Mouse (Mus musculus): Measurements from ENCODE around the gene Farsa.

Gene Farsa

GRCm38 (mm10) chr8:84912391-84912790 is 55.6 kb downstream of the Farsa start:
- no peak for DNase-seq

DNA sequence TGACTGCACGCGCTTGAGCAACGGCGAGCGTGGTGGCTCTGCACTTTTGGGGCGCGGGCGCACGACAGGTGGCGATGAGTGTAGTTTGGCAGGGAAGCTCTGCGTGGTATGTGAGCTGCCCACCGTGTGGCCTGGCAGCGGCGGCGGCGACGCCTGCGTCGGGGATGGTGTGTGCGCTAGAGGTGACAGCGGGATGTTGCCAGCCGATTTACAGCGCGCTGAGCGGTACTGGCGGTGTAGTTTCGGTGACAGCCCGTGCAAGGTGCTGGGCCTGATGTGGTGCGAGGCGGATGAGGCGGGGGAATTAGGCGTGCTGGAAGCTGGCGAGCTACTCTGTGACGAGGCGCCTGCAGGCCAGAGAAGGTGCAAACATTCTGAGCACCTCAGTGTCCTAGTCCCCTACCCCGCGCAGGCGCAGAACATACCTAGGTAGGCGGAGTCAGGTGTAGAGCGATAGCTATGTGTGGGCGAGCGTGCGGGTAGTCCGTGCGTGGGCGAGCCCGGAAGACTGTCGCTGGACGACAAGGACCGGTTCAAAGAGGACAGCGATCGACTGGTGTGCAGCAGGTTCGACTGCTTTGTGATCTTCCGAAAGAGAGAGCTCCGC is 56.2 kb downstream of the Farsa start:
- peak; percentile 78 to 79 for DNase-seq

- DNase-seq = no peak
These were observed 56.7 kb downstream of the Farsa start for GRCm38 (mm10) chr8:84913502-84913900.

DNA sequence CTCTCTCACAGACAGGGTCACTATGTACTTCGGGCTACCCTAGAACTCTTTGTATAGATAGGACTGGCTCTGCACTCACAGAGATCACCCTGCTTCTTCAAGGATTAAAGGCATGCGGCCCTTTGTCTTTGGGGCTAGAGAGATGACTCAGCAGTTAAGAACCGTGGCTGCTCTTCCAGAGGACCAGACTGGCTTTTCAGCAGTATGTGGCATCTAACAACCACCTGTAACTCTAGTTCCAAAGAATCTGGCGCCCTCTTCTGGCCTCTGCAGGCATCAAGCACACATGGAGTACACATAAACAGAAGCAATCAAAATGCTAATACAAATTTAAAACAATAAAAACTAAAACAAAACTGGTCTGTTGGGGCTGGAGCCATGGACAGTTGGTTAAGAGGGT is 57.2 kb downstream of the Farsa start:
- peak in 1 of 2 experiments; percentile 47 for DNase-seq

- DNase-seq = no peak
These were observed 58.5 kb downstream of the Farsa start for GRCm38 (mm10) chr8:84915269-84915668.

DNA sequence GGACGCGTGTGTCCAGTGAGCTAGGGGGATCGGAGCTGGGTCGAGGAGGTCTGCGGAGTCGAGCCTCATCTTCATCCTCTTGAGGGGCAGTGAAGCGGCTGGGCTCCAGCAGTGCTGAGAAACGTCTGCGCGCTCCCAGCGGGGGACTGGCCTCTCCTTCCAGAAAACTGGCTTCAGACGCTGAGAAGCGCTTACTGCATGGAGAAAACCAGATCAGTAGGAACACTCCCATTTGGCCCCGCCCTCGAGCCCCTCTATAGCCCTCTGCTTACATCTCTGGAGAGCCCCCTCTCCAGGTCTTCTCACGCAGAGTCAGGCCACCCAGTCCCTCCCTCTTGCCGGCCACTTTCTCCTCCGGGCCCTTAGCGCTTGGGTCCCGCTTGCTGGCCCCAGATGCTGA is 61.0 kb downstream of the Farsa start:
- DNase-seq = no peak

- no peak for DNase-seq
These were observed 61.9 kb downstream of the Farsa start for GRCm38 (mm10) chr8:84918646-84919045.
